Mouse (Mus musculus) embryonic facial prominence, embryonic 10.5 days (tissue): Measurements from ENCODE around the gene Ccdc33. TPM values are rescaled to one million over a fixed set of nuclear protein-coding genes. Genes with fewer than 3 reads are reported as not detected.
A peak's percentile ranks its signal among the peaks of the same experiment; 100 is the strongest.

Experiments used
- DNase-seq: peaks from one replicate; pipeline ENCODE4 v3.0.0-alpha.2; 2017; ENCODE audit warnings: low spot score
- H3K27ac ChIP-seq: fragments of 300-500 bp; sonication (generic); replicated peaks from 2 replicates; pipeline ENCODE4 v1.5.1; 2016; ENCODE audit warnings: mild to moderate bottlenecking
- H3K27me3 ChIP-seq: fragments of 300-500 bp; sonication (generic); replicated peaks from 2 replicates; pipeline ENCODE4 v1.6.1; 2016; ENCODE audit warnings: low read depth, mild to moderate bottlenecking; ENCODE audit not compliant: poor library complexity, severe bottlenecking
- H3K36me3 ChIP-seq: fragments of 300-500 bp; sonication (generic); replicated peaks from 2 replicates; pipeline ENCODE4 v1.6.1; 2016; ENCODE audit warnings: mild to moderate bottlenecking, moderate library complexity
- H3K4me1 ChIP-seq: fragments of 300-500 bp; sonication (generic); 2 replicates; pipeline ENCODE4 v1.6.1; 2016
- H3K4me3 ChIP-seq: fragments of 300-500 bp; sonication (generic); 2 replicates; pipeline ENCODE4 v1.5.1; 2016; ENCODE audit warnings: mild to moderate bottlenecking, moderate library complexity
- H3K9me3 ChIP-seq: fragments of 300-500 bp; sonication (generic); 2 replicates; pipeline ENCODE4 v1.6.1; 2016; ENCODE audit warnings: mild to moderate bottlenecking
- WGBS: fragments of 180-500 bp; shearing (Covaris S2); methylation state at CpG from one replicate; pipeline ENCODE4 v1.1.7; 2016; 5-methylcytosine and 5-hydroxymethylcytosine counted together
- polyA plus RNA-seq: library from polyadenylated mRNA; unstranded; fragments of >200 nt; fragmentation: Nextera tagmentation; extraction: Ambion mirVana; gene quantifications from 2 replicates; pipeline ENCODE4 v1.2.1, GENCODE M21; 2016

The Ccdc33 gene
- polyA plus RNA-seq, 1 experiment from 2014 or later = 0.56 TPM

- H3K4me3 ChIP-seq = peak overlapping the region; percentile 48
Observed at GRCm38 (mm10) chr9:57997511-57998031, 121.1 kb downstream of the Ccdc33 start.

GRCm38 (mm10) chr9:57995282-57995681 lies 123.3 kb downstream of the Ccdc33 start:
- no peak overlapping the region for H3K4me3 ChIP-seq
- peaks cover 46% of the 10 kb centered on the region for H3K27me3 ChIP-seq
- no peaks in the 10 kb centered on the region for H3K9me3 ChIP-seq
- peak; percentile 54 for DNase-seq
- 34% methylated on average over 4 of the region's 4 CpGs for WGBS
- H3K4me1 ChIP-seq = peaks cover 34% of the 10 kb centered on the region
- no peaks in the 10 kb centered on the region for H3K36me3 ChIP-seq
- H3K27ac ChIP-seq = no peak overlapping the region

More at GRCm38 (mm10) chr9:57997511-57998031, 121.1 kb downstream of the Ccdc33 start:
- Histone ChIP-seq H3K9me3 (no peaks in the 10 kb centered on the region), H3K27ac (no peak overlapping the region), H3K27me3 (peaks cover 60% of the 10 kb centered on the region), H3K4me1 (peaks cover 30% of the 10 kb centered on the region), H3K36me3 (no peaks in the 10 kb centered on the region)
- DNase-seq = no peak
- WGBS = 22% methylated on average over 13 of the region's 13 CpGs

GRCm38 (mm10) chr9:57992781-57993591 lies 125.6 kb downstream of the Ccdc33 start:
- Histone ChIP-seq H3K27me3 (peaks cover 36% of the 10 kb centered on the region), H3K4me1 (peaks cover 31% of the 10 kb centered on the region), H3K4me3 (no peak overlapping the region), H3K27ac (no peak overlapping the region), H3K9me3 (no peaks in the 10 kb centered on the region), H3K36me3 (no peaks in the 10 kb centered on the region)
- 40% methylated on average over 8 of the region's 8 CpGs for WGBS
- DNase-seq = peak; percentile 35

GRCm38 (mm10) chr9:57992060-57992459 lies 126.6 kb downstream of the Ccdc33 start:
- Histone ChIP-seq H3K4me3 (no peak overlapping the region), H3K27me3 (peaks cover 32% of the 10 kb centered on the region), H3K36me3 (no peaks in the 10 kb centered on the region), H3K9me3 (no peaks in the 10 kb centered on the region), H3K4me1 (peaks cover 25% of the 10 kb centered on the region), H3K27ac (no peak overlapping the region)
- DNase-seq = no peak
- WGBS = 90% methylated on average over 3 of the region's 3 CpGs

GRCm38 (mm10) chr9:57990438-57991110 lies 128.0 kb downstream of the Ccdc33 start:
- 42% methylated on average over 10 of the region's 10 CpGs for WGBS
- peak; percentile 60 for DNase-seq

GRCm38 (mm10) chr9:57989309-57989708 lies 129.3 kb downstream of the Ccdc33 start:
- no peaks in the 10 kb centered on the region for H3K36me3 ChIP-seq
- WGBS = 85% methylated on average over 6 of the region's 6 CpGs
- H3K9me3 ChIP-seq = no peaks in the 10 kb centered on the region
- H3K4me3 ChIP-seq = no peak overlapping the region
- H3K27ac ChIP-seq = no peak overlapping the region
- H3K4me1 ChIP-seq = peaks cover 21% of the 10 kb centered on the region
- peaks cover 17% of the 10 kb centered on the region for H3K27me3 ChIP-seq
- no peak for DNase-seq

More at GRCm38 (mm10) chr9:57990438-57991110, 128.0 kb downstream of the Ccdc33 start:
- peaks cover 21% of the 10 kb centered on the region for H3K27me3 ChIP-seq
- no peak overlapping the region for H3K27ac ChIP-seq
- H3K36me3 ChIP-seq = no peaks in the 10 kb centered on the region
- H3K4me1 ChIP-seq = peaks cover 25% of the 10 kb centered on the region
- no peak overlapping the region for H3K4me3 ChIP-seq
- no peaks in the 10 kb centered on the region for H3K9me3 ChIP-seq

- Histone ChIP-seq H3K4me3 (no peak overlapping the region), H3K9me3 (no peaks in the 10 kb centered on the region), H3K27ac (no peak overlapping the region), H3K4me1 (peaks cover 8% of the 10 kb centered on the region), H3K27me3 (peaks cover 17% of the 10 kb centered on the region), H3K36me3 (no peaks in the 10 kb centered on the region)
- WGBS = 84% methylated on average over 2 of the region's 2 CpGs
- DNase-seq = no peak
Observed at GRCm38 (mm10) chr9:57988098-57988497, 130.5 kb downstream of the Ccdc33 start.

DNA sequence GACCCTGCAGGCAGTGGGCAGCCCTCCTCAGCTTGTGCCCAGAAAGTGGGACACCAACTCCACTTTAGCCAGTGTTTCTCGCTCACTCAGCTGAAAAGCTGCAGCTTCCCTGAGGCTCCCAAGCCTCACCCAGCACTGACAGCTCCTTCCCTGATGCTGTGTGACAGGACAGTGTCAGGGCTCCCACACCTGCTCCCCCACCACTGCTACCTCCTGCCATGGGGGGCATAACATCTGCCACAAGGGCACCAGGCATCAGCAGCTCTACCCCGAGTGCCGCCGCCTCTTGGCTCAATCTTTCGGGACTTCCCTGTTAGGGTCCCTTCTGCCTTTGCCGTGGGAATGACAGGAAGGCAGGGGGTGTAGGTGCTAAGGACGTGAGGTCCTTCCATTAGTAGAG lies 132.3 kb downstream of the Ccdc33 start:
- no peaks in the 10 kb centered on the region for H3K4me1 ChIP-seq
- H3K27ac ChIP-seq = no peak overlapping the region
- H3K9me3 ChIP-seq = no peaks in the 10 kb centered on the region
- H3K4me3 ChIP-seq = no peak overlapping the region
- no peak for DNase-seq
- H3K27me3 ChIP-seq = peaks cover 17% of the 10 kb centered on the region; the same call in 1 of the 2 replicates
- 75% methylated on average over 7 of the region's 7 CpGs for WGBS
- no peaks in the 10 kb centered on the region for H3K36me3 ChIP-seq

- Histone ChIP-seq H3K27me3 (peaks cover 17% of the 10 kb centered on the region; the same call in 1 of the 2 replicates), H3K36me3 (no peaks in the 10 kb centered on the region), H3K4me3 (no peak overlapping the region), H3K4me1 (no peaks in the 10 kb centered on the region), H3K27ac (no peak overlapping the region), H3K9me3 (no peaks in the 10 kb centered on the region)
- no peak for DNase-seq
- WGBS = 93% methylated on average over 8 of the region's 8 CpGs
Observed at GRCm38 (mm10) chr9:57985304-57985703, 133.3 kb downstream of the Ccdc33 start.

- DNase-seq = no peak
- 0 out of 2 replicates have a peak, but pooled peaks cover 2% of the 10 kb centered on the region for H3K9me3 ChIP-seq
- H3K4me3 ChIP-seq = no peak overlapping the region
- H3K27ac ChIP-seq = no peak overlapping the region
- 86% methylated on average over 10 of the region's 10 CpGs for WGBS
- no peaks in the 10 kb centered on the region for H3K36me3 ChIP-seq
- H3K4me1 ChIP-seq = no peaks in the 10 kb centered on the region
- H3K27me3 ChIP-seq = no peaks in the 10 kb centered on the region
Observed at GRCm38 (mm10) chr9:57980570-57980969, 138.1 kb downstream of the Ccdc33 start.

DNA sequence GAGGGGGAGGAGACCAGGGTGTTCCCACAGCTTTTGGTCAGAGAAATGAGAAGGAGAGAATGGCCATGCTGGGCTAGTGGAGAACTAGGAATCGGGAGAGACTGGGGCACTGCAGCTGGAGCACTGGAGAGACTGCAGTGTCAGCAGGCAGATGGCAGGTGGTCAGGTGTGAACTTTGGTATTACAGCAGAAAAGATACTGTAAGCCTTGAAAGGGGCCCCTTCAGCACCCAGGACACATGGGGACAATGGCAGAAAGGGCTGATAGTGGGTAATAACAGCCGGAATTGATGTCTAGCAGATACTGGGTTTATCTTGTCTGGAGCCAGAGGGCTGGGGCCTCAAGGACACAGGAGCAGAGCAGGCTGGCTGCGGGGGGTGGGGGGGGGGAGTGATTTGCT lies 139.8 kb downstream of the Ccdc33 start:
- Histone ChIP-seq H3K27me3 (no peaks in the 10 kb centered on the region), H3K9me3 (0 out of 2 replicates have a peak, but pooled peaks cover 2% of the 10 kb centered on the region), H3K4me1 (no peaks in the 10 kb centered on the region; the same call in 1 of the 2 replicates), H3K4me3 (no peak overlapping the region), H3K36me3 (no peaks in the 10 kb centered on the region), H3K27ac (no peak overlapping the region)
- 71% methylated on average over 3 of the region's 3 CpGs for WGBS
- no peak for DNase-seq
